Mouse (Mus musculus): ENCODE data around the gene Lamtor3. TPM values are rescaled to one million over a fixed set of nuclear protein-coding genes. Genes with fewer than 3 reads are reported as not detected.
"Not testable (repeated sequence)": the region's sequence is repeated elsewhere in the genome, so short reads cannot be mapped to it uniquely, and the experiment has no call there.

Gene Lamtor3
- polyA plus RNA-seq, 1 experiment: 25.2 TPM

DNA sequence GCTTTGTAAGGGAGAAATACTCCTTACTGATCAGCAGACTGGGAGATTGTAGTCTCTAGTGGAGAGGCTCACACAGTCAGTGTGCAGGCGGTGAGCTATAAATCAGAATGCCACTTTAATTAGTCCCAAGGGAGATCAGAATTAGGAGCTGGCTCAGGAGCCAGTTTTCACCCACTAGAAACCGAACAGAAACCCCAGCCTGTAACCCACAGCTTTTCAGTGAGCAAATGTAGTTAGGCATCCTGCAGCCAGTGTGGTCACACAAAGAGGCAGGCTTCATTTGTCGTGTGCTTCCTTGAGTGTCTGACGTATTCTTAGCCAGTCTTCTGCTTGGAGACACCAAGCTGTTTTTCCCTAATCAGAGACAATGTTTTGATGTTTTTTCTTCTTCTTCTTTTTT is 21.9 kb upstream of the Lamtor3 start:
- no peak for TF ChIP-seq GATA1 (IDR thresholded peaks at IDR 0.05; ENCODE audit: borderline replicate concordance, low read length)
- no peak for TF ChIP-seq FLI1 (IDR thresholded peaks at IDR 0.05; ENCODE audit: low read length)
- H3K36me3 ChIP-seq (replicated peaks; ENCODE audit: low read length): peaks cover 90% of the 10 kb centered on the region
- peaks cover 34% of the 10 kb centered on the region for H3K4me1 ChIP-seq
- no peaks in the 10 kb centered on the region for H3K9me3 ChIP-seq
- no peaks in the 10 kb centered on the region for H3K27me3 ChIP-seq (replicated peaks)
- H3K4me3 ChIP-seq (replicated peaks): peak overlapping the region; percentile 46

DNA sequence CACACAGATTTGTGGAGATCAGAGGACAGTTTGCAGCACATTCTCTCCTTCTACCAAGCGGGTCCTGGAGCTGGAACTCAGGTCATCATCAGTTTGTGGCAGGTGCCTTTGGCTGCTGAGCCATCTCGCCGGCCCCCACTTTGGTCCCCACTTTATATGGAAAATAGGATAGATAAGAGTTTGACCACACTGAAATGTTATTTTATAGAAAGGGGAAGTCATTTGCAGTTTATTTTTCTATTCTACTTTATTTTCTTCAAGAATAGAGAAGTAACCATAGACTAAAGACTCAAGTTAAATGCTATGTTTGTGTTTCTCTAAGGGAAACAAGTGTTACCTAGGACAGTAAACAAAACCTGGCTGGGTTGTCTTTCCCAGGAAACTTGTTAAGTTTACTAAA is 21.4 kb upstream of the Lamtor3 start:
- H3K36me3 ChIP-seq (replicated peaks; ENCODE audit: low read length): peaks cover 91% of the 10 kb centered on the region

DNA sequence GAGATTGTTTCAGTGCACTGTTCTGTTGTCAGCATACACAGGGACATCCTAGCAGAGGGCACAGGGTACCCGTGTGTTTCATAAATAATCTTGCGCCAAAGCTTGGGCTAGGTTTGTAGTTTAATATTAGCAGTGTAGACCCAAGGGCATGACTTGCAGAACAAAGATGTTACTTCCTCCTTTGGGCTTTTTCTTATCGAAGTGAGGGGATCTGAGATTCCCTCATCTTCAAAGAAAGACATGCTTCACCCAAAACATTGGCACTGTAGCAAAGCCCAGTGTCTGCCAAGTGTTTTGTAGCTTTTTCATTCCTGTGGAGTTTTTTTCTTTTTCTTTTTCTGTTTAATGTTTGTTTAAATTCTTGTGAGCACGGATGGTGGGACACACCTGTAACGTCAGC is 20.6 kb upstream of the Lamtor3 start:
- no peaks in the 10 kb centered on the region for H3K9me3 ChIP-seq
- no peak overlapping the region for H3K4me3 ChIP-seq (replicated peaks)
- peaks cover 91% of the 10 kb centered on the region for H3K36me3 ChIP-seq (replicated peaks; ENCODE audit: low read length)
- H3K4me1 ChIP-seq: peaks cover 30% of the 10 kb centered on the region
- TF ChIP-seq GATA1 (IDR thresholded peaks at IDR 0.05; ENCODE audit: borderline replicate concordance, low read length) (no peak), FLI1 (IDR thresholded peaks at IDR 0.05; ENCODE audit: low read length) (no peak)
- no peaks in the 10 kb centered on the region for H3K27me3 ChIP-seq (replicated peaks)

More for the DNA sequence above, 21.4 kb upstream of the Lamtor3 start:
- Histone ChIP-seq H3K4me1 (peaks cover 30% of the 10 kb centered on the region), H3K4me3 (replicated peaks) (no peak overlapping the region), H3K27me3 (replicated peaks) (no peaks in the 10 kb centered on the region), H3K9me3 (no peaks in the 10 kb centered on the region)
- TF ChIP-seq FLI1 (IDR thresholded peaks at IDR 0.05; ENCODE audit: low read length) (no peak), GATA1 (IDR thresholded peaks at IDR 0.05; ENCODE audit: borderline replicate concordance, low read length) (no peak)

DNA sequence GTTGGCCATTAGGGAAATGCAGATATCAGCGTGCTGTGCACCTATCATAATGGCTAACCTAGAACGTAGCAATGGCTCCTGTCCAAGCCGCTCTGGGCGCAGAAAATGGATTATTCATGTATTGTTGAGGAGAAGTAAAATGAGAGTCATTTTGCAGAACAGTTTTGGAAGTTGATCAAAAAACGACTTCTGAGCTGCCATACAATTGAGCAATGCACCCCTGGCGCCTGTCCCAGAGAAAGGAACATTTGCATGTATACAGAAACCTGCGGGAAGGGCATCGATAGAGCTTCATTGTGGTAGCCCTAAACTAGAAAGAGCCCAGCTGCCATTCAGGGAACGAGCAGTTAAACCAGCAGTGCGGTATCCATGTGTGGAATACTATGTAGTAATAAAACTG is 18.2 kb upstream of the Lamtor3 start:
- peaks cover 30% of the 10 kb centered on the region for H3K4me1 ChIP-seq
- TF ChIP-seq GATA1 (IDR thresholded peaks at IDR 0.05; ENCODE audit: borderline replicate concordance, low read length) (no peak), FLI1 (IDR thresholded peaks at IDR 0.05; ENCODE audit: low read length) (no peak)
- no peaks in the 10 kb centered on the region for H3K9me3 ChIP-seq
- H3K4me3 ChIP-seq (replicated peaks): no peak overlapping the region
- H3K36me3 ChIP-seq (replicated peaks; ENCODE audit: low read length): peaks cover 89% of the 10 kb centered on the region
- no peaks in the 10 kb centered on the region for H3K27me3 ChIP-seq (replicated peaks)

DNA sequence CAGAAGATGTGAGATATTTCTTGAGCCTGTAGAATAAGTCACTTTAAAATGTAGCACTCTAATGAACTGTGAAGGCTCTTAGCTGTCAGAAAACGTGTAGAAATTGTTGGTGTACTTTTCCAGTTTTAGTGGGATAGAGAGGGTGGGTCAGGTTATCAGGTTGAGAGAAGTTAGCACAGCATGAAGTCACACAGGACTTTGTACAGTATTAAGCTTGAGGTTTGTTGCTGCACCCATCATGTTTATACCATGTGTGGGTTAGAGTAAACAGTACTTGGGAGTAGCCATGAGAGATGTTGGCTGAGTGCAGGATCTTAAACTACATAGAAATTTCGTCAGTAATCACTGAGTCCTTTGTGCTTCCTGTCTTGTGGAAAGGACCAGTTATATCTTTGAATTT is 5.2 kb upstream of the Lamtor3 start:
- H3K27me3 ChIP-seq (replicated peaks): no peaks in the 10 kb centered on the region
- no peaks in the 10 kb centered on the region for H3K9me3 ChIP-seq
- H3K4me1 ChIP-seq: peaks cover 29% of the 10 kb centered on the region
- H3K36me3 ChIP-seq (replicated peaks; ENCODE audit: low read length): peaks cover 41% of the 10 kb centered on the region
- no peak for TF ChIP-seq FLI1 (IDR thresholded peaks at IDR 0.05; ENCODE audit: low read length)
- TF ChIP-seq GATA1 (IDR thresholded peaks at IDR 0.05; ENCODE audit: borderline replicate concordance, low read length): no peak
- H3K4me3 ChIP-seq (replicated peaks): no peak overlapping the region

DNA sequence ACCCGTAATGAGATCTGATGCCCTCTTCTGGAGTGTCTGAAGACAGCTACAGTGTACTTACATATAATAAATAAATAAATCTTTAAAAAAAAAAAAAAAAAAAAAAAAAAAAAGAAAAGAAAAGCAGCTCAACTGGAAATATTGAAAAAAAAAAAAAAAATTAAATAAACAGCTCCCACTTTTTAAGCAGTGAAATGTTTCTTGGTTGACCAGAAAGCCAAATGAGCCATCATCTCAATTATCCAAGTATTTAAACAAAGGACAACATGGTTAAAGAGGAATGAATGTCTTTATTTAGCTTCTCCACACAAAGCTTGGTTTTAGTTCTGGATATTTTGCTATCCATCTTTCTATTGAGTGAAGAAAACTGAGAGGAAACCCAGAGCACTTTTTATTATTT is 3.7 kb upstream of the Lamtor3 start:
- not testable (repeated sequence) for H3K27me3 ChIP-seq (replicated peaks); H3K9me3 ChIP-seq; H3K4me3 ChIP-seq (replicated peaks)
- H3K4me1 ChIP-seq: peaks cover 32% of the 10 kb centered on the region
- H3K36me3 ChIP-seq (replicated peaks; ENCODE audit: low read length): peaks cover 34% of the 10 kb centered on the region

DNA sequence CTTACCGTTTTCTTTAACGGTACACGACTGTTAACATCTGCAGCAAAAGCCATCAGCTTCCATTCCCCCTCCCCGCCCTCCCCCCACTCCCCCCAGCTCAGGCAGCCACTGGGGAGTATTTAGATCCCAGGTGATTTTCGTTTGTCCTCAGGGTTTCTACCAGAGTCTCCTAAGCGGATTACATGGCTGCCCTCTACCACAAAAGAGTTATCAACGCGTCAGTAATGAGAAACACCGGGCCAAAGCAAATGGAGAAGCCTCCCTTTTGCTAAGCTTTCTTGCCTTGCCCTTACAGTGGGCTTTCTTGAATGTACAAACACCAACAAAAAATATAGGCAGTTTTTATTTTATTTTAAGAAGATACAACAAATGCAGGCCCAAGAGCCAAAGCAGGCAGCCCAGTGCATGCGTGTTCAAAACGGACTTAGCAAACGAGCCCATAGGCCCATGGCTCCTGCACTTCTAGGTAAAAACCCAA is 573 bp upstream of the Lamtor3 start:
- TF ChIP-seq GATA1 (IDR thresholded peaks at IDR 0.05; ENCODE audit: borderline replicate concordance, low read length) (no peak), FLI1 (IDR thresholded peaks at IDR 0.05; ENCODE audit: low read length) (no peak)
- H3K4me1 ChIP-seq: peaks cover 37% of the 10 kb centered on the region
- peak overlapping the region; percentile 97 for H3K4me3 ChIP-seq (replicated peaks)
- H3K27me3 ChIP-seq (replicated peaks): no peaks in the 10 kb centered on the region
- no peaks in the 10 kb centered on the region for H3K9me3 ChIP-seq
- peaks cover 38% of the 10 kb centered on the region for H3K36me3 ChIP-seq (replicated peaks; ENCODE audit: low read length)

DNA sequence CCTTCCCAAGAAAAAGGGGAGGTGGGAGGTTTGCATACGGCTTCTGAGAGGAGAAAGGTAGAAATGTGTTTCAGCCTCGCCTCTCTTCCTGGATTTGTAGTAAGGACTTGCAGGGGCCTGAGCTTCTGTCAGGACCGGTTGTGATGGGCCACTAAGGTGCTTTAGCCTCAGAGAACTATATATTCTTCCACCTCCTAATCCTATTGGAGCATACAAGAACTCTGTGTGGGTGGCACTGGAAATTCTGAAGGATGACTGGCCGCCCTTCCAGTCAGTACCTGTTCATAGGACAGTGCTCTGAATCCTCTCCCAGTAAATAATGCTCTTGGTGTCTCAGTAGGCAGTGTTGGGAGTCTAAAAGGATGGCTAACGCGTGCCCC is 616 bp downstream of the Lamtor3 start:
- Histone ChIP-seq H3K27me3 (replicated peaks) (no peaks in the 10 kb centered on the region), H3K36me3 (replicated peaks; ENCODE audit: low read length) (peaks cover 48% of the 10 kb centered on the region), H3K4me3 (replicated peaks) (peak overlapping the region; percentile 97), H3K9me3 (no peaks in the 10 kb centered on the region), H3K4me1 (peaks cover 35% of the 10 kb centered on the region)
- TF ChIP-seq FLI1 (IDR thresholded peaks at IDR 0.05; ENCODE audit: low read length): no peak
- no peak for TF ChIP-seq GATA1 (IDR thresholded peaks at IDR 0.05; ENCODE audit: borderline replicate concordance, low read length)

DNA sequence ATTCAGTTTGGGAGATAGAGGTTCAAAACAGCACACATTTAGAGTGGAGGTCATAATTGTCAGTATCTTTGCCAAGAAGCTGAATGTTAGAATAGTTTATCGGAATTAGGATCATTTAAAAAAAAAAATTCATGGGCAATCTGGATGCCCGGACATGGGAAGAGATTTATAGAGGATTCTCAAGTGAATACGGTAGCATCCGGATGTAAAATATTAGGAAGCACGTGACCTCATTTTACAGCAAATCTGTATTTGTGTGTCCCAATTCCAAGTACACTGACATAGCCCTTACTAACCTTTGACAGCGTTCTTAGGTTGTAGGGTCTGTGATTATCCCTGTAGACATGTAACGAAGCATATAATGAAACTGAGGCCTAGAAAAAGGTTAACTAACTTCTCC is 1.1 kb downstream of the Lamtor3 start:
- no peaks in the 10 kb centered on the region for H3K9me3 ChIP-seq
- no peaks in the 10 kb centered on the region for H3K27me3 ChIP-seq (replicated peaks)
- peaks cover 38% of the 10 kb centered on the region for H3K4me1 ChIP-seq
- peaks cover 53% of the 10 kb centered on the region for H3K36me3 ChIP-seq (replicated peaks; ENCODE audit: low read length)
- H3K4me3 ChIP-seq (replicated peaks): peak overlapping the region; percentile 97
- TF ChIP-seq GATA1 (IDR thresholded peaks at IDR 0.05; ENCODE audit: borderline replicate concordance, low read length) (no peak), FLI1 (IDR thresholded peaks at IDR 0.05; ENCODE audit: low read length) (no peak)

DNA sequence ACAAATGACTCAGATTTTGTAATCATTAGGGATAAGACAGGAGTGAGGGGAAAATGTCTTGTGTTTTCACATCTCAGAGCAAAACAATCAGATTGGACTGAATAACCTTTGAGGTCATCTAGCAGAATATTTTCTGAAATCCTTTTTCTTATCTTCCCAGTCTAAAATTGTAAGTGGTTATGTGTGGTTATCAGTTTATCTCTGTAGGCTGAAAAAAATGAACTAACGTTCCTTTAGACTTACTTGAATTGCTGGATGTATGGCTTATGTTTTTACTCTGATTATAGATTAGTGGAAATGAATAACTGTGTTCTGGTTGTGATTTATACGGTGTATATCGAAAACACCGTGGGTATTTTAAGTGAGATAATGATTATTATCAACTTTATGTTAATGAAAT is 2.3 kb downstream of the Lamtor3 start:
- TF ChIP-seq GATA1 (IDR thresholded peaks at IDR 0.05; ENCODE audit: borderline replicate concordance, low read length) (no peak), FLI1 (IDR thresholded peaks at IDR 0.05; ENCODE audit: low read length) (no peak)
- Histone ChIP-seq H3K36me3 (replicated peaks; ENCODE audit: low read length) (peaks cover 64% of the 10 kb centered on the region), H3K27me3 (replicated peaks) (no peaks in the 10 kb centered on the region), H3K4me3 (replicated peaks) (no peak overlapping the region), H3K4me1 (peaks cover 38% of the 10 kb centered on the region), H3K9me3 (no peaks in the 10 kb centered on the region)

DNA sequence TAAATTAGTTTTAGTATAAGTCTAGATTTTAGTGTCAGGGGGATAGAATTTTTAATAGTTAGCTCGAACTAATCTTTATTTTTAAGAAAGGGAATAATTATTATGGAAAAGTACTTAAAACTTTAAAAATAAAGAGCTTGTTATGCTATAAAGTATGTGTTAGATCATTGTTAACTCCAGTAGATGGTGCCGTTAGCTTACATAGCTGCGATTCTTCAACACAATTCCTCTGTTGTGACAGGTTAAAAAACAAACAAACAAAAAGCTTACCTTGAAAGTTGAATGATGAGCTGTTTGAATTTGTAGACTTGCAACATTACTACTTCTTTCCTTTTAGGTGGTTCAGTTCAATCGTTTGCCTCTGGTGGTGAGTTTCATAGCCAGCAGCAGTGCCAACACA is 8.7 kb downstream of the Lamtor3 start:
- Histone ChIP-seq H3K4me3 (replicated peaks) (no peak overlapping the region), H3K36me3 (replicated peaks; ENCODE audit: low read length) (peaks cover 88% of the 10 kb centered on the region), H3K27me3 (replicated peaks) (no peaks in the 10 kb centered on the region), H3K9me3 (no peaks in the 10 kb centered on the region), H3K4me1 (peaks cover 49% of the 10 kb centered on the region)
- TF ChIP-seq FLI1 (IDR thresholded peaks at IDR 0.05; ENCODE audit: low read length) (no peak), GATA1 (IDR thresholded peaks at IDR 0.05; ENCODE audit: borderline replicate concordance, low read length) (no peak)
